Mouse (Mus musculus): ENCODE measurements around the gene Vegfd.

Vegfd gene

DNA sequence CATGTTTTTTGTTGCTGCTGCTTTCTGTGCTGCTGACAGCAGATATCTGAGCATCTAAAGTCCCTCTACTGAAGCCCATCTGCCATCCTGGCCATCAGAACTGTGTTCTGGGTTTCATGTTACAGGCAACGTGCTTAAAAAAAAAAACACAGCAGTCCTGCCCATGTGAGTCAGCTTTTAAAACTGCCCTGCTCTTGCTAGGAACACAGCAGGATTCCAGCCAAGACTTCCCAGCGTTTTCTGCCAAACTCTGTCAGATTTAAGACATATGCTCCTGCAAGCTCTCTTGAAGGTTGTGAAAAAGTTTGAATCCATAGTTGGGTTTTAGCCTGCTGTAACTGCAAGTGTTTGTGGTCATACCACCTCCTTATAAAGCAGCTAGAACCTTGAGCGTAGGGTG, at the start of gene Vegfd:
Gene Vegfd (plus strand): TSS at position 298 of the 400 bp plus-strand sequence.
- peak; percentile 39 for DNase-seq (ENCODE audit: low spot score)

GRCm38 (mm10) chrX:164323391-164323913, 49.7 kb upstream of the Vegfd start:
- DNase-seq (ENCODE audit: low spot score), result peak; percentile 40

GRCm38 (mm10) chrX:164330351-164330750, 42.8 kb upstream of the Vegfd start:
- no peak for DNase-seq (ENCODE audit: low spot score)

- DNase-seq (ENCODE audit: low spot score), result no peak
These were observed 42.4 kb upstream of the Vegfd start for GRCm38 (mm10) chrX:164330766-164331165.

DNA sequence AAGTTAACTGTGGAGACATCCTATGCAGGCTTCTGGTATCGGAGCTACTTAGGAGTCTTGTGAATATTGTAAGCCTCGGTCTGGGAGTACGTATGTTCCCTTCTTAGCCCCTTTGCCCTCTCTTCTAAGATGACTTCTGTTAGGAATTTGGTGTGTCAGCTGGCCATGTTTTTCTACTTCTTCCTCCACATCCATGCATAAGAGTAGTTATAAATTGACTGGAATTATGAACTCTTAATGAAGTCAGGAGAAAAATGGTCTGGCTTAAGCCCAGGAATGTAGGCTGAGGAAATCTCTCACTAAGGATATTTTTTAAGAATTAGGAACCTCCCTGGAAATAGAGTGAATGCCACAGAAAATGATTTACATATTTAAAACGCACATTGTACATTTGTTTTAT, 34.6 kb upstream of the Vegfd start:
- DNase-seq (ENCODE audit: low spot score), result no peak

GRCm38 (mm10) chrX:164345359-164345938, 27.7 kb upstream of the Vegfd start:
- no peak for DNase-seq (ENCODE audit: low spot score)

DNA sequence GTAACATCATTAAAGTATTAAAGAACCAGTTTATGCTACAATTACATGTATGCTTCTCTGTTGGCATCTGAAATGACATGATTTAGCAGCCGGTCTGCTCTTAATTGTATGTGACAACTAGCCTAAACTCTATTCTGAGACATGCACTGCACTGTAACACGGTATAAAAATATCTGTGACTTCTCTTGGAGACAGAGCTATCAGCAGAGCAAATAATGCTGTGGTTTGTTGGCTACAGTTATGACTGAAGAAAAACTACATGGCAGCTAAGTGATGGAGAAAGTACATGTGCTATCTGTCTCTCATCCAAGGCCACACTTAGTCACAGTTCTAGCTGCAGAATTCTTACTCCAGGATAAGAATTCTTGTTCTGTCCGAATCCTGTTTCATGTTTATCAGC, 24.2 kb upstream of the Vegfd start:
- DNase-seq (ENCODE audit: low spot score), result no peak

DNA sequence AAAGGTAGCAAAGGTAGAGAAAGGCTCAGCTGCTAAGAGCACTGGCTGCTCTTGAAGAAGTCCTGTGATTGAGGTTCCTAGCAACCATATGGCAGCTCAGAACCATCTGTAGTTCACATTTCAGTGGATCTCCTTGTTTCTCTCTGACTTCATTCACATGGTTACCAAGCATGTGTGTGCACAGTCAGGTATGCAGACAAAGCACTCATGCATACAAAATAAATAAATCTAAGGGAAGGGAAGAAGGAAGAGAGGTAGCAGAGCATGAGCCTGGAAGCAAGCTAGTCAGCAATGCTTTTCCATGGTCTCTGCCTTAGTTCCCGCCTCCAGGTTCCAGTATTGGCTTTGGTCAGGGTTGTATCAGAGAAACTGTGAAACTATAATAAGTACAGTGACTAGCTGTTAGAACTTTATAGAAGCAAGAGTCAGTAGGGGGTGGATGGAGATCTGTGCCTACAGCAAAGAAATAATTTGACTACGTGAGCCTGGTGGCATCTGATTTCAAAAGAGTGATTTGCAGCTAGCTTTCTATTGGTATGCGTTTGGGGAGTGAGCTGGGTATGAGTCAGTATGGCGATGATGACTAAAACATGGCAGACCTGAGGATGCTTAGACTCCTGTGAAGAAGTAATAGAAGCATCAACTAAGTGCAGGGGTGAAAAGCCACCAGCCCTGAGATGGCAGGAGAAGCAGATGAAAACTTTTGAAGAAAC, 7.9 kb upstream of the Vegfd start:
- no peak for DNase-seq (ENCODE audit: low spot score)

DNA sequence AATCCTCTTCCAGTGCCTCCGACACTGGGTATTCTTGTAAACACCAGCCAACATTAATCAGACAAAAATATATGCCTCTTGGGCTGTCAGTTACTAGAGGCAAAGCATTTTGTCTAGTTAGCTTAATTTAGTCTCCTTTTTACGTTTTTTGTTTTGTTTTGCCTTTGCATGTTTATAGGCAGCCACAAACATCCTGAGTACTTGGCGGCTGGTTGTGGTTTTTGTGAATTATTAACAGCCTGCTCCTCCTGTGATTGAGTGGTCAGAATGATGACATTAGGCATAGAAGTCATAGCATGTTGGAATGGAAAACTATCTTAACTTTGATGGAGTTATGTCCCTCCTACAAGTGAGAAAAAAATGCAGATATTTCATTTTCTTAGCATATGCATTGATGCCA, 2.6 kb upstream of the Vegfd start:
- DNase-seq (ENCODE audit: low spot score), result no peak

DNA sequence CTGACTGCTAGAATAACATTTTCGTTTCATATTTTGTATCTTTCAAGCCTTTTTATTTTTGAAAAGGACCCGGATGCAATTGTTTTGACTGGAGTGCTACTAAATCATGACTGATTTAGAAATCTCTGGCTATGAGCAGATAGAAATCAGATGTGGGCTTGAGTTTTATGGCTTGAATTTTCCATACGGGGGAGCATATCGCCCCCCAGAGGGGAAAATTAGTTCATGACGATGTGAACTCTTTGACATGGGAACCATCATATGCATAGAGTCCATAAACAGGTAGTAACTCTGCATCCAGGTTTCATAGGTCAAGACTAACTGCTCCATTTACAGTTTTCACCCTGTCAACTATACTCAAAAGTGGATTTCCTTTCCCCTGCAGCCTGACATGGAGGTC, 1.4 kb downstream of the Vegfd start:
- peak; percentile 40 for DNase-seq (ENCODE audit: low spot score)

DNA sequence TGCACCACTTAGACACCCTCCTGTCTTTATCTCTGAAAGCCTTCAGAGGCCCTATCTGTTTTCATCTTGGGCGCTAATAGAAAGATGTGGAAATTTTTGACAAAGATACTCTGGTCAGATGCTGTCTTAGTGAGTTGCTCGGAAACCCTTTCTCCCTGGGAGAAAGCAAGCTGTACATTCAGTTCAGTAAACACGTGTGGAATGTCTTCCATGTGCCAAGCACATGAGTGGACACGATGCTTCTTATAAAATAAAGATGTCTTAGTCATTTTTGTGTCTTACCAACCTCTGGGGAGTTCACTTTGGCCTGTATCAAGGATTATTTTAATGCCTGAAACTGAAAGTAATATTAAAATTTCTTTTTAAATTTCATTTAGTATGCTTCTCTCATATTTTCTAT, 6.5 kb downstream of the Vegfd start:
- no peak for DNase-seq (ENCODE audit: low spot score)

DNA sequence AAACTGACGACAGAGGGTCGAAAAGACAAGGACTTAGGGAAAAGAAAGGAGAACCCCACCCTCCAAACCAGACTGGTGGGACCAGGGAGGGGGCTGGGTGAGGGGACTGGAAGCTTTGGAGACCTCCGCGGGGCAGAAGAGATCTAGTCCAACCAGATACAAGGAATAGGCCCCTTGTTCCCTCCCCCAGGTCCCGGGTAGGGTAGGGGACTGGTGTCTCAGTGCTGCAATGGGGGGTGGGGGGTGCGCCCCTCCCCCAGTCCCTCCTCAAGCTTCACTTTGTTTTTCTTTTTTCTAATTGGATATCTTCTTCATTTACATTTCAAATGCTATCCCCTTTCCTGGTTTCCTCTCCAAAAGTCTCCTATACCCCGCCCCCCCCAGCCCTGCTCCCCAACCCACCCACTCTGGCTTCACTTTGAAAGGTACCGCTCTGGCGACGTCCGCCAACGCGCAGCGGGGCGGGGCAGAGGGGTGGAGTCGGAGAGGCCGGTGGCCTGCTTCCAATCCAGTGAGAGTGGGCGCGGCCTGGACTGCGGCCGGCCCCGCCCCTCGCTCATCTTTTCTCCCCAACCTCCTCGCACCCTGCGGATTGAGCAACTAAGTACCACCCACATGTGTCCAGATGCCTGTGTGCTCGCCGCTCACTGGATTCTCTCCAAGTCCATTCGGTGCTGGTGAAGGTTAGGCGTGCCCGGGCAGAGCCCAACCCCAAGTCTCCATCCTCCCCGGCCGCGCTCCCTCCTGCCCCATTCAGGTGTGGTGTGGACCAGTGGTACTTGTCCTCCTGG, 8.6 kb downstream of the Vegfd start:
- DNase-seq (ENCODE audit: low spot score), result peak; percentile 90

- DNase-seq (ENCODE audit: low spot score), result no peak
These were observed 20.9 kb downstream of the Vegfd start for GRCm38 (mm10) chrX:164394091-164394490.

GRCm38 (mm10) chrX:164398456-164398855, 25.3 kb downstream of the Vegfd start:
- DNase-seq (ENCODE audit: low spot score), result peak; percentile 52

DNA sequence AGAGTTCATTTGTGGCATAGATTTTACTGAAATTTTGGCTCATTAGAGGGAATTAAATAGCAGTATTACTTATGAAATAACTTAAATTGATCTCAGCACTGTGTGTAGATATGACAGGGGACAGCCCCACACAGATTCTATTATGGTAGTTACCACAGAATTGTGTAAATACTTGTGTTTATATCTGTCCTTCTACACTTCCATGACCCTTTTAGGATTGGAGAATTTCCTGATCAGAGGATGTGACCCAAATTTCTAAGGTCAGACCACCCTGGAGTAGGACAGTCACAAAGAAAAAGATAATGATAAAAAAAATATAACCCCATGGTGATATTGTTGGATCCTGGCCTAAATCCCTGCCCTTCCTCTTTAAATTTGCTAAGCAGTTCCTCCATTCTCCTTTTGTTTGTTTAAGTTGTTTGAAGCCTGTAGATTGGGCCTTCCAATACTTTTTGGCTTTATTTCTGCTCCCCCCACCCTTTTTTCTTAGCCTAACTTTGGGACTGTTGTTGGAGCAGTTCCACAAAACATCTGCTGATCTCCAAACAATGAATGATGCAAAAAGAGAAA, 32.0 kb downstream of the Vegfd start:
- no peak for DNase-seq (ENCODE audit: low spot score)

DNA sequence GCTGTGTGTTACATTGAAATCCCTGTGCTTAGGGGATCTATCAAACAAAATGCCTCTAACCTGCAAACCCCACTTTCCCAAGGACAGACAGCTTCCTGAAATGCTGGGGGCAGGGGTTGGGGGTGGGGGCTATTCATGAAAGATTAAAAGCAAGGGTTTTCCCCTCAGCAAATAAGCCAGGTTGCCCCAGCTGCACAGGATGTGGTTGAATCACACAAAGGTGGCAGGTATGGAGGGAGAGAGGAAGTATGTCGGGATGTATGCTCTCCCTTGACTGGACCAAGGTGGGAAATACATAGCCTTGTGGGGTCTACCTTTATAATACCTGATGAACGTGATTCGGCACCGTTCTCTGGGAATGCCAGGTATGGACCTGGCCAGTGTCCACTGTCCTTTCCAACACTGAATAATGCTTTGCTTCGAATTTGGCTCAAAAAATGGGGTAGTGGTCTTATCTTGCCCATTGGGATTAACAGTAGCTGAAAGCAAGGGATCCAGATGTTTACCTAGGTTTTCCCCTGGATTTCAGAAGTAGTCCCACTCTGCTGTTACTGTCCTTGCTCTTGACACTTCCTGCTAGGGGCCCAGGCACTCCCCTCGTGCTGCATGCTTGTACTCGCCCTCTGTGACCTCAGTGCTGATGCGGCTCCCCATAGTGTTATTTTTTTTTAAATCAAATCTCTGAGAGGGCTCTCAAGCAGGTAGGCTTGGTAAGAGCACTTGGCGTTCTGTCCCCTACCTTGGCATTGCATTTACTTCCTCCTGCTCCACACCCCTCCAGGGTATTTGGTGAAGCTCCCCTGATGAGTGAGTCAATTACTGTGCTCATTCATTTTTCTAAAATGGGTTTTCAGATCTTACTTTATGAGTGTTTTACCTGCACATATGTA, 33.2 kb downstream of the Vegfd start:
- DNase-seq (ENCODE audit: low spot score), result no peak

DNA sequence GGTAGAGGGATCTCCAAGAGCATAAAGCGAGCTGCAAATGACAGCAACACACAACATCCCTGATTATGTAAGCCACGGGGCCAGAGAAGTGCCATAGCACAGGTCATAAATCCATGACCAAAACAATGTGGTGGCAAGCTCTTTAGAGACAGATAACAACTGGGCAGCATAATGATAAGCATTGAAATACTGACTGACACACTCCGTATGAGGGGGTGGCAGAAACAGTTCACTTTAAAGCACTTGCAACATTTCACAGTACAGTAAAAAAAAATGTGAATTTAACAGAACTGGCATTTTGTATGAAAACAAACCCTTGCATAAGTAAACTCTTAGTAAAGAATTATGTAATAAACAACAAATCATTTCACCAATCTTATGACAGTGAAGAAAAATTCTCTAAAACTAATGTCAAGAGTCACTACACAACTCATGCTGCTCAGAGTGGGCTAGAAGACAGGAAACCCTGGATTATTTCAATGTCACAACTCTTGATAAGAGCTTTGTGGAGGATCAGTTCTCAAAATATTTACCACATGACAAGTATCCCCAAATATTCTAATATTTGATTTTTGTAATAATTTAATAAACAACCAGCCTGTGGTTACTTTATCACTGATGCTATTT, 35.2 kb downstream of the Vegfd start:
- DNase-seq (ENCODE audit: low spot score), result no peak

- DNase-seq (ENCODE audit: low spot score), result no peak
These were observed 37.4 kb downstream of the Vegfd start for GRCm38 (mm10) chrX:164410562-164410961.

DNA sequence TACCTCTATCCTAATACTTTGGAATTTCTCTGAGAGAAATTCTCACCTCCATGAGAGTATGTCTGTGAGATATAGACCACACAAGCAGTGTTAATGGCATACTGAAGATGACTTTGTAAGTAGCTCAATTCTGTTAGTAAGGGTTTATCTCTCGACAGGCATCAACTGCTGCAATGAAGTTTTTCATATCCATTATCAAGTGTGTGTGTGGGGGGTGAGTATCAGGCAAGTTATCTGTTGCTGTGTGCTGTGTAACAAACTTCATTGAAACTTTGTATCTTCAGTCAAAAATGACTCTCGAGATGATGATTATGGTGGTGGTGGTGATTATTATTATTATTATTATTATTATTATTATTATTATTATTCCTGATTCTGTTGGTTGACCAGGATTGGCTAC, 43.6 kb downstream of the Vegfd start:
- no peak for DNase-seq (ENCODE audit: low spot score)

DNA sequence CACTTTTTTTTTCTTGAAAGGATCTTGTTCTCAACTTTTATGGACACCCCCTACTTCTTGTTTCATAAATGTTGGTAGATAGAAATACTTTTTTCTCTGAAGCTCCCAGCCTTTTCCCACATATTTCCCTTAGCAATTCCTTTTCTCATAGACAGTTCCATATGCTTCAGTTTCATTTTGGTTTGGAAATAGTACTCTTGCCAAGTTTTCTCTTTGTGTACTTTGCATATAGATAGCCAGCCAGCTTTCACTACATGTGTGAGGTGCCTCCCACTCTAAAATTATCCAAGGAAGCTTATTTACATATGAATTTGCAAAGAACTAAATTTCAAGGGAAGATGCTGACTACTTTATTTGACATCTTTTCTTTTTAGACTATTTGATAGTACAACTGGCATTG, 44.8 kb downstream of the Vegfd start:
- no peak for DNase-seq (ENCODE audit: low spot score)

DNA sequence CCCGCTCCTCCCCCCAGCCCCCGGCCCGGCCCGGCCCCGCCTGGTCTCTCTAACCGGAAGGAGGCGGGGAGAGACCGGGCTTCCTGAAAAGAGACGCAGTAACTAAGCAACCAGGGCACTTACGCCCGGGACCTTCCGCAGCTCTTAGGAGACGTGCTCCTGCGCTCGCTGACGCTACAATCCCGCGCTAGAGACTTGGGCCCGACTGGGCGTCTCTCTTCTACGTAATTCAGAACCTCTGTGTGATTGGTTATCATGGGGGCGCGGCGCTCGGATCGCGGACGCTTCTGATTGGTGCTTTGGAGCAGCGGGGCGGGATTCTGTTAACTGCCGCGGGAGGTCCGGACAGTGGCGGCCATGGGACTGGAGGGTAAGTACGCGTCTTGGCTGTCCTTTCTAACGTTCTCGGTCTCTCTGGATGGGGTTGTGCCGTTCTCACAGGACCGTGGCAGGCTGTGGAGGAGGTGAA, 46.3 kb downstream of the Vegfd start, which contains the start of gene Piga:
Gene Piga (plus strand): TSS at position 317 of the 469 bp plus-strand sequence.
- DNase-seq (ENCODE audit: low spot score), result peak; percentile 94

Data from embryo, embryonic 10.5 days (tissue).